Mouse (Mus musculus) left cerebral cortex, postnatal 25 days (tissue): ENCODE measurements around the gene Ccn6. TPM values are rescaled to one million over a fixed set of nuclear protein-coding genes. Genes with fewer than 3 reads are reported as not detected.

Source experiments
- total RNA-seq, 2 experiments: library from RNA; stranded (reverse); gene quantifications; 2 replicates each; pipeline ENCODE4 v1.2.3; 2021

The Ccn6 gene
- total RNA-seq, 2 experiments from 2014 or later = 0.25 to 0.39 TPM

Other genes starting within 250 kb of the Ccn6 start
- 10 to 100 TPM; 10.4 to 11.7 TPM for gene Lama4, start 198.3 kb downstream of the Ccn6 start, total RNA-seq
- gene Fam229b, start 29.9 kb downstream of the Ccn6 start, total RNA-seq = 10 to 100 TPM; 15.0 to 16.0 TPM
- gene Tube1, start 29.8 kb downstream of the Ccn6 start, total RNA-seq = 1 to 10 TPM; 1.3 to 1.9 TPM
- 100 to 1,000 TPM; 128 to 136 TPM for gene Fyn, start 205.1 kb upstream of the Ccn6 start, total RNA-seq